ENCODE assay signal across 10 mouse cellular contexts in genomic region chr2:25000544-25001235, GRCm38 (mm10). TPM values are rescaled to one million over a fixed set of nuclear protein-coding genes. Genes with fewer than 3 reads are reported as not detected.
DNase-seq lines count a peak whose midpoint lies in the region; ATAC-seq and TF ChIP-seq lines count a peak whose summit lies in the region.
"Had no signal": no experiment of that assay in that cellular context is flagged by ENCODE, and none has a peak within 500 bp of the region (broad histone marks: within the 10 kb centered on the region; RNA-seq: fewer than 3 reads in every experiment).

No protein-coding gene starts in this region.

- DNase-seq in hindbrain, embryonic 14.5 days (ENCODE audit: low spot score): peak; percentile 56
- DNase-seq in B cell, adult 2 months: peak; percentile 40 to 50
- peak; percentile 8 for DNase-seq in G1E (ENCODE audit: low spot score)
- DNase-seq in lung, adult 2 months: no peak
- peak; percentile 36 for DNase-seq in yolk sac, embryonic 10.5 days (ENCODE audit: low spot score)

- ATAC-seq in hindbrain, embryonic 14.5 days (ENCODE audit: low FRiP score): no peak
- ATAC-seq in hindbrain, embryonic 12.5 days (ENCODE audit: low FRiP score): no peak
- no peak for ATAC-seq in G1E (ENCODE audit: extremely low read depth, insufficient number of reproducible peaks, low FRiP score, poor library complexity, severe bottlenecking)
- peak; percentile 77 for ATAC-seq in erythroid progenitor cell, adult 5-6 weeks (replicated peaks; ENCODE audit: low FRiP score, poor library complexity, severe bottlenecking)
- ATAC-seq in midbrain, embryonic 15.5 days (replicated peaks): no peak

- no peak overlapping the region for H3K4me2 ChIP-seq in hindbrain, embryonic 14.5 days (replicated peaks)
- no peak overlapping the region for H3K4me2 ChIP-seq in hindbrain, embryonic 12.5 days (replicated peaks)
- H3K4me2 ChIP-seq in midbrain, embryonic 15.5 days: no peak overlapping the region
- H3K4me2 ChIP-seq: embryonic facial prominence, embryonic 13.5 days; limb, embryonic 15.5 days had no signal

- H3K4me3 ChIP-seq in hindbrain, embryonic 14.5 days (replicated peaks; ENCODE audit: low read length): no peak overlapping the region
- H3K4me3 ChIP-seq in hindbrain, embryonic 12.5 days: no peak overlapping the region
- H3K4me3 ChIP-seq in G1E (ENCODE audit: low read depth, low read length): no peak overlapping the region
- H3K4me3 ChIP-seq in lung, adult 2 months (replicated peaks; ENCODE audit: extremely low read depth, low read depth, low read length): no peak overlapping the region
- H3K4me3 ChIP-seq in midbrain, embryonic 15.5 days: no peak overlapping the region
- H3K4me3 ChIP-seq: embryonic facial prominence, embryonic 13.5 days; limb, embryonic 15.5 days had no signal

- no peak overlapping the region for H3K9ac ChIP-seq in hindbrain, embryonic 14.5 days
- no peak overlapping the region for H3K9ac ChIP-seq in hindbrain, embryonic 12.5 days
- no peak overlapping the region for H3K9ac ChIP-seq in midbrain, embryonic 15.5 days
- H3K9ac ChIP-seq: embryonic facial prominence, embryonic 13.5 days; limb, embryonic 15.5 days had no signal

- no peaks in the 10 kb centered on the region for H3K9me3 ChIP-seq in hindbrain, embryonic 14.5 days (ENCODE audit: control insufficient read depth, low read length)
- no peaks in the 10 kb centered on the region for H3K9me3 ChIP-seq in hindbrain, embryonic 12.5 days (replicated peaks)
- no peaks in the 10 kb centered on the region for H3K9me3 ChIP-seq in G1E (replicated peaks)
- H3K9me3 ChIP-seq in midbrain, embryonic 15.5 days: no peaks in the 10 kb centered on the region
- H3K9me3 ChIP-seq: embryonic facial prominence, embryonic 13.5 days; limb, embryonic 15.5 days had no signal

- no peaks in the 10 kb centered on the region for H3K27me3 ChIP-seq in hindbrain, embryonic 14.5 days (ENCODE audit: control insufficient read depth, insufficient read depth, low read length)
- no peaks in the 10 kb centered on the region for H3K27me3 ChIP-seq in hindbrain, embryonic 12.5 days
- H3K27me3 ChIP-seq in G1E (ENCODE audit: insufficient read depth, low read length): no peaks in the 10 kb centered on the region
- no peaks in the 10 kb centered on the region for H3K27me3 ChIP-seq in midbrain, embryonic 15.5 days (replicated peaks)
- H3K27me3 ChIP-seq: embryonic facial prominence, embryonic 13.5 days; limb, embryonic 15.5 days had no signal

- TF ChIP-seq POLR2A in lung, adult 2 months (IDR thresholded peaks at IDR 0.05; ENCODE audit: borderline replicate concordance, extremely low read depth, low read depth, low read length): no peak

- no peak overlapping the region for H3K27ac ChIP-seq in hindbrain, embryonic 14.5 days
- H3K27ac ChIP-seq in hindbrain, embryonic 12.5 days: no peak overlapping the region
- no peak overlapping the region for H3K27ac ChIP-seq in midbrain, embryonic 15.5 days
- H3K27ac ChIP-seq: embryonic facial prominence, embryonic 13.5 days; limb, embryonic 15.5 days had no signal

- 84% methylated on average over 3 of the region's 3 CpGs for WGBS in hindbrain, embryonic 14.5 days
- 87% methylated on average over 3 of the region's 3 CpGs for WGBS in hindbrain, embryonic 12.5 days
- WGBS in lung, adult 2 months: 66% methylated on average over 3 of the region's 3 CpGs
- 81% methylated on average over 3 of the region's 3 CpGs for WGBS in midbrain, embryonic 15.5 days

- H3K4me1 ChIP-seq in hindbrain, embryonic 14.5 days (replicated peaks; ENCODE audit: control insufficient read depth, insufficient read depth, low read length): no peaks in the 10 kb centered on the region
- H3K4me1 ChIP-seq in hindbrain, embryonic 12.5 days: 0 out of 2 replicates have a peak, but pooled peaks cover 2% of the 10 kb centered on the region
- no peaks in the 10 kb centered on the region for H3K4me1 ChIP-seq in G1E (ENCODE audit: insufficient read depth, low read depth, low read length)
- no peaks in the 10 kb centered on the region for H3K4me1 ChIP-seq in lung, adult 2 months (ENCODE audit: control insufficient read depth, insufficient read depth, low read length)
- no peaks in the 10 kb centered on the region for H3K4me1 ChIP-seq in midbrain, embryonic 15.5 days
- H3K4me1 ChIP-seq: embryonic facial prominence, embryonic 13.5 days; limb, embryonic 15.5 days had no signal

- no peak; the same call in 1 of the 2 replicates for TF ChIP-seq CTCF in G1E (IDR thresholded peaks at IDR 0.05; ENCODE audit: low read depth, low read length)
- TF ChIP-seq CTCF in lung, adult 2 months (IDR thresholded peaks at IDR 0.05; ENCODE audit: insufficient read depth, low read length): peak; percentile 61

- H3K36me3 ChIP-seq in hindbrain, embryonic 14.5 days (replicated peaks; ENCODE audit: control insufficient read depth, insufficient read depth): no peaks in the 10 kb centered on the region
- H3K36me3 ChIP-seq in hindbrain, embryonic 12.5 days: no peaks in the 10 kb centered on the region
- peaks cover 69% of the 10 kb centered on the region for H3K36me3 ChIP-seq in G1E (replicated peaks)
- no peaks in the 10 kb centered on the region for H3K36me3 ChIP-seq in midbrain, embryonic 15.5 days (replicated peaks)

RNA-seq across cellular contexts. Expression of gene Pnpla7, which starts 24.9 kb away (rescaled TPM):
- polyA plus RNA-seq in hindbrain, embryonic 14.5 days (2014; fragmentation: Nextera tagmentation; extraction: Ambion mirVana): 2.4 and 3.7 TPM in 2 replicates
- polyA plus RNA-seq in hindbrain, embryonic 12.5 days (2016; fragmentation: Nextera tagmentation; extraction: Ambion mirVana): 3.8 and 5.0 TPM in 2 replicates
- total RNA-seq in G1E (2014; fragmentation: Nextera tagmentation): 33.9 and 34.0 TPM in 2 replicates
- 38.6 and 45.5 TPM in 2 replicates for total RNA-seq in G1E (2017)
- 3.9 and 5.2 TPM in 2 replicates for polyA plus RNA-seq in G1E (2012)
- total RNA-seq in erythroid progenitor cell, adult 5-6 weeks (2015; ENCODE audit: low replicate concordance): 37.3 and 37.8 TPM in 2 replicates
- total RNA-seq in erythroid progenitor cell, adult 5-6 weeks (2017; ENCODE audit: low replicate concordance): 30.0 and 37.0 TPM in 2 replicates
- 17.6 and 26.9 TPM in 2 replicates for polyA plus RNA-seq in lung, adult 2 months (2012; rRNA removed)
- polyA plus RNA-seq in midbrain, embryonic 15.5 days (2015; fragmentation: Nextera tagmentation; extraction: Ambion mirVana): 3.3 and 4.5 TPM in 2 replicates

RNA-seq across cellular contexts. Expression of gene Mrpl41, which starts 25.8 kb away (rescaled TPM):
- 173 and 187 TPM in 2 replicates for polyA plus RNA-seq in hindbrain, embryonic 14.5 days (2014; fragmentation: Nextera tagmentation; extraction: Ambion mirVana)
- 141 and 148 TPM in 2 replicates for polyA plus RNA-seq in hindbrain, embryonic 12.5 days (2016; fragmentation: Nextera tagmentation; extraction: Ambion mirVana)
- total RNA-seq in G1E (2014; fragmentation: Nextera tagmentation): 41.6 and 51.5 TPM in 2 replicates
- 128 and 162 TPM in 2 replicates for total RNA-seq in G1E (2017)
- 25.0 and 55.2 TPM in 2 replicates for polyA plus RNA-seq in G1E (2012)
- total RNA-seq in erythroid progenitor cell, adult 5-6 weeks (2015; ENCODE audit: low replicate concordance): 31.9 and 38.6 TPM in 2 replicates
- total RNA-seq in erythroid progenitor cell, adult 5-6 weeks (2017; ENCODE audit: low replicate concordance): 37.8 and 40.9 TPM in 2 replicates
- 17.8 and 23.4 TPM in 2 replicates for polyA plus RNA-seq in lung, adult 2 months (2012; rRNA removed)
- 139 and 148 TPM in 2 replicates for polyA plus RNA-seq in midbrain, embryonic 15.5 days (2015; fragmentation: Nextera tagmentation; extraction: Ambion mirVana)

RNA-seq across cellular contexts. Expression of gene Dph7, which starts 38.5 kb away (rescaled TPM):
- 32.6 and 32.8 TPM in 2 replicates for polyA plus RNA-seq in hindbrain, embryonic 14.5 days (2014; fragmentation: Nextera tagmentation; extraction: Ambion mirVana)
- 28.5 and 29.9 TPM in 2 replicates for polyA plus RNA-seq in hindbrain, embryonic 12.5 days (2016; fragmentation: Nextera tagmentation; extraction: Ambion mirVana)
- total RNA-seq in G1E (2014; fragmentation: Nextera tagmentation) (22.0 and 25.6 TPM in 2 replicates), G1E (2017) (19.8 and 25.1 TPM in 2 replicates)
- polyA plus RNA-seq in G1E (2012): 25.1 and 29.4 TPM in 2 replicates
- total RNA-seq in erythroid progenitor cell, adult 5-6 weeks (2015; ENCODE audit: low replicate concordance): 6.5 and 16.3 TPM in 2 replicates
- total RNA-seq in erythroid progenitor cell, adult 5-6 weeks (2017; ENCODE audit: low replicate concordance): 2.8 and 6.1 TPM in 2 replicates
- polyA plus RNA-seq in lung, adult 2 months (2012; rRNA removed): 12.8 and 17.6 TPM in 2 replicates
- polyA plus RNA-seq in midbrain, embryonic 15.5 days (2015; fragmentation: Nextera tagmentation; extraction: Ambion mirVana): 37.7 and 44.8 TPM in 2 replicates

RNA-seq across cellular contexts. Expression of gene Zmynd19, which starts 51.1 kb away (rescaled TPM):
- polyA plus RNA-seq in hindbrain, embryonic 14.5 days (2014; fragmentation: Nextera tagmentation; extraction: Ambion mirVana): 23.4 and 23.9 TPM in 2 replicates
- polyA plus RNA-seq in hindbrain, embryonic 12.5 days (2016; fragmentation: Nextera tagmentation; extraction: Ambion mirVana): 19.7 and 20.7 TPM in 2 replicates
- total RNA-seq in G1E (2014; fragmentation: Nextera tagmentation) (14.8 and 18.0 TPM in 2 replicates), G1E (2017) (23.5 and 37.0 TPM in 2 replicates)
- 19.8 and 21.2 TPM in 2 replicates for polyA plus RNA-seq in G1E (2012)
- 3.2 and 4.6 TPM in 2 replicates for total RNA-seq in erythroid progenitor cell, adult 5-6 weeks (2015; ENCODE audit: low replicate concordance)
- total RNA-seq in erythroid progenitor cell, adult 5-6 weeks (2017; ENCODE audit: low replicate concordance): 6.6 and 13.7 TPM in 2 replicates
- 3.7 and 5.5 TPM in 2 replicates for polyA plus RNA-seq in lung, adult 2 months (2012; rRNA removed)
- 24.3 and 25.3 TPM in 2 replicates for polyA plus RNA-seq in midbrain, embryonic 15.5 days (2015; fragmentation: Nextera tagmentation; extraction: Ambion mirVana)

RNA-seq across cellular contexts. Expression of gene Nsmf, which starts 53.5 kb away (rescaled TPM):
- polyA plus RNA-seq in hindbrain, embryonic 14.5 days (2014; fragmentation: Nextera tagmentation; extraction: Ambion mirVana): 117 and 126 TPM in 2 replicates
- 108 and 115 TPM in 2 replicates for polyA plus RNA-seq in hindbrain, embryonic 12.5 days (2016; fragmentation: Nextera tagmentation; extraction: Ambion mirVana)
- total RNA-seq in G1E (2014; fragmentation: Nextera tagmentation) (28.5 and 36.4 TPM in 2 replicates), G1E (2017) (30.6 and 30.9 TPM in 2 replicates)
- 29.5 and 29.7 TPM in 2 replicates for polyA plus RNA-seq in G1E (2012)
- 1.8 and 2.5 TPM in 2 replicates for total RNA-seq in erythroid progenitor cell, adult 5-6 weeks (2015; ENCODE audit: low replicate concordance)
- 2.1 and 3.9 TPM in 2 replicates for total RNA-seq in erythroid progenitor cell, adult 5-6 weeks (2017; ENCODE audit: low replicate concordance)
- polyA plus RNA-seq in lung, adult 2 months (2012; rRNA removed): 124 and 135 TPM in 2 replicates
- polyA plus RNA-seq in midbrain, embryonic 15.5 days (2015; fragmentation: Nextera tagmentation; extraction: Ambion mirVana): 180 and 188 TPM in 2 replicates
